Mouse (Mus musculus): Measurements from ENCODE around the gene Negr1. TPM values are rescaled to one million over a fixed set of nuclear protein-coding genes. Genes with fewer than 3 reads are reported as not detected.

Negr1 gene
- total and polyA plus RNA-seq, 3 experiments, result 0.83 to 9.0 (median 7.8) TPM

DNA sequence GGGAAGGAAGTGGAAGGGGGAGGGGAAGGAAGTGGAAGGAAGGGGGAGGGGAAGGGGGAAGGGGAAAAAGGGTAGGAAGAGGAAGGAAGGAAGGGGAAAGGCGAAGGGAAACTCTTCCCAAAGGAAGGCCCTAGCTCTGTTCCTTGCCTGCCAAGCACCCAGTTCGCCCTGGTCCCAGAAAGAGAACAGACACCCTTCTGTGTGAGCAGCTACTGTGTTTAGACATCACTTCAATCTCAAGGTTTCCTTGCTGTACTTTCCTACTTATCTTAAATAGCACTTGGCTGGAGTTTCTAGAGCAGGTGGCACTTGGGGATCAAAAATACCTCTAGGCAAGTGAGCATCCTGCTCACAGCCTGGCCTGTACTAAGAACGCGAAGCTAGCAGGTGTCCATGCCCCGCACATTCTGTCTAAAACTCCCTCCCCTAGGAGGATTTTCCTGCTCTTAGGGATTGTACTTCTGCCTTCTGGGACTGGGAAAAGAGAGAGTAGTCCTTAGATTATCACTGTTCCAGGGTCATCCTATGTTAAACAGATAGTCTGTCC, 128.5 kb downstream of the Negr1 start:
- DNase-seq, result no peak

DNA sequence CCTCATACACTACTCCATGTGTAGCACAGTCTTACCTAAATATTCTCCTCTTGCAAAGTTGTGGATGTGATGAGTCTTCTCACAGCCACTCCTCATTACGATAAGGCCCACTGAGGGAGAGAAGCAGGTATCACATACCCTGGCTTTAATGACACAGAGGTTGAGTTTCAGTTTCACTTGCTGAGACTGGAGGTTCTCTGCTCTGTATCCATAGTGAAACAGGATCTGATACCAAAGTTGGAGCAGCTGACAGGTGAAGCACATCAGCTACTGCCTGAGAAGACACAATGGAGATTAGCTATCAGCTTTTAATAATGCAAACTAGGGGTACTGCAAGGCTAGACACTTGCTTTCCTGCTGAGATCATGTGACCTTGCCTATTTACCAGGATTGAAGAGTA, 137.1 kb downstream of the Negr1 start:
- no peak for DNase-seq

DNA sequence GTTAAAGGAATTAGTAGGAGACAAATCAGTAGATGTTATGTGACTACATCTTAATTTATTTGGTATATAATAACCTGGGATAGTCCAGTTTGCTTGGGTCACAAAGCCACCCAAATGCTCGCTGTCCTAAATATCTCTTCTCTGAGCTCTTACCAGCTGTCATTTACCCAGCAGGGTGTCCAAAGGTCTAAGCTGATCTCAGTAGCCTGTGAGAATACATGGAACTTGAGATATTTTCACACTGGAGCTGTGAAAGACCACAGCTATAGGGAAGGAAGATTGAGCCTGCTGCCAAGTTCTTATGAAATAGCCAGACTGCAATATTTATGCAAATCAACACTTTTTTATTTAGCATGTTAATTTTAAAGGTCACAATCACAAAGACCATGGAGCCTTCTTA, 141.6 kb downstream of the Negr1 start:
- DNase-seq, result no peak

DNA sequence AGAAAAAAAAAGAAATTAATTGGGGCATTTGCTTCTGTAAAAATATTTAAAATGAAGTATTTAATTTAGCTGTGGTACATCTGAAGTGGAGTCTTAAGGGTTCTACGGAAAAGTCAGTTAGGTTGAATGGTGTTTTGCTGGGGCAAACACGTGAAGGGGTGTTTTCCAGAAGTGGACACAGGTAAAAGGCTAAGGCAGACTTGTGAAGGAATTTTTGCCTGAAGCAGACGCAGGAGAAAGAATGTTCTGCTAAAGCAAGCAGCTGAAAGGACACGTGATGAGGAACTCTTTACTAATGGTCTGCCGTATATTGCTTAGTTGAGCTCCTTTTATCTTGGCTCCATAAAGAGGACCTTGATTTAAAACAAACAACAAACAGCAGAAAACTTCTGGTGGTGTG, 148.6 kb downstream of the Negr1 start:
- DNase-seq, result no peak

DNA sequence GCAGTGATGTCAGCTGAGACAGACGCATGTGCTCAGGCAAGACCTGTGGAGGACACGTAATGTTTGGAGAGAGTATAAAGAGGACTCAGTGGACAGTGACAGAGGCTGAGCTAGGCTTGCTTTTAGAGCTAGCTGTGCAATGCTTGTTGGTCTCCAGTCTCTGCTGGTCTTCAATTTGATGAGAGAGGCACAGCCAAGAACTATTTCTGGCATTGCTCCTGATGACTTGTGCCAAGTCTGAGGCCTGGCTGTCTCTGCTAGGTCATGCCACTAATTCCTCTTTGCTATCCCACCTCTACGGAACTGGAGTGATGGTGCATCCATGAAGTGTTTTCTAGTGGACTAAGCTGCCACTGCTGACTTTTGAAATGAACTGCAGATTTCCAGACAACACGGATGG, 149.1 kb downstream of the Negr1 start:
- DNase-seq, result no peak

DNA sequence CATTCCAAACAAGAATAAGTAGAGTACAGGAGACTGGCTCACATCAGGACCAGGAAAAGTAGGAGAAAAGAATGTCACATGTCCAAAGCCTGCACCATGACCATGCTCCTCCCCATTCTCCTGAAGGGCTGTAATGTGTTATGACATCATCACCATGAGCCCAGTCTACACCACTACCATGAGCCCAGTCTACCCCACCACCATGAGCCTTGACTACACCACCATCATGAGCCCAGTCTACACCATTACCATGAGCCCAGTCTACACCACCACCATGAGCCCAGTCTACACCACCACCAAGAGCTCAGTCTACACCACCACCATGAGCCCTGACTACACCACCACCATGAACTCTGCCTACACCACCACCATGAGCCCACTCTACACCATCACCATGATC, 174.7 kb downstream of the Negr1 start:
- no peak for DNase-seq

DNA sequence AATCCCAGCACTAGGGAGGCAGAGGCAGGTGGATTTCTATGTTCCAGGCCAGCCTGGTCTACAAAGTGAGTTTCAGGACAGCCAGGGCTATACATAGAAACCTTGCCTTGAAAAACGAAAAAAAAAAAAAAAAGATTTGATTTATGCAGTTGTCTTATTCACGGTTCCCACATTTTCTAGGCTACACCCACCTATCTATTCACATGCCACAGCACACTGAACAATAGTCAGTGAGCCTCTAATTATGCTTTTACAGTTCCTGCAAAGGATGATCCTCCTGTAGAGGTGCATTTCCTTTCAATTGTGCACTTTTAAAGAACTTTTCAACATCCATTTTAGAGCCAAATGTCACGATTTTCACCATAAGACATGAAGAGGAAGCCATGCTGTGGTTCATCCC, 177.9 kb downstream of the Negr1 start:
- no peak for DNase-seq

DNA sequence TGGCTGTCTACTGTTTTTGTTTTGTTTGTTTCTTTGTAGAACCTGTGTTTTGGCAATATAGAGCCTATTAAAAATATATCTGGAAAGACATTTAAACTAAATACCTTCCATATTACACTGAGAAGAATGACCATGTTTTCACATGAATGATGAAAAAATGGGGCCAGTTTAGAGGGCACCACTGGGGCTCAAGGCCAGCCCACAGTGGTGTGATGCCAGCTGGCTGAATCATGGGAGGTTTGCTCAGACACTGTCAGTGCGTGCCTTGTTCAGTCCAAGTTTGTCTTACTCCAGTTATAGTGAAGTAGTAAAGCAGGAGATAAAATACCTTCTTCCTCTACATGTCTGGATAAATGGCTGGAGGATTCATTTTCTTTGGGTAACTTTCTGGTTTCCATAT, 181.7 kb downstream of the Negr1 start:
- DNase-seq, result peak; percentile 83

DNA sequence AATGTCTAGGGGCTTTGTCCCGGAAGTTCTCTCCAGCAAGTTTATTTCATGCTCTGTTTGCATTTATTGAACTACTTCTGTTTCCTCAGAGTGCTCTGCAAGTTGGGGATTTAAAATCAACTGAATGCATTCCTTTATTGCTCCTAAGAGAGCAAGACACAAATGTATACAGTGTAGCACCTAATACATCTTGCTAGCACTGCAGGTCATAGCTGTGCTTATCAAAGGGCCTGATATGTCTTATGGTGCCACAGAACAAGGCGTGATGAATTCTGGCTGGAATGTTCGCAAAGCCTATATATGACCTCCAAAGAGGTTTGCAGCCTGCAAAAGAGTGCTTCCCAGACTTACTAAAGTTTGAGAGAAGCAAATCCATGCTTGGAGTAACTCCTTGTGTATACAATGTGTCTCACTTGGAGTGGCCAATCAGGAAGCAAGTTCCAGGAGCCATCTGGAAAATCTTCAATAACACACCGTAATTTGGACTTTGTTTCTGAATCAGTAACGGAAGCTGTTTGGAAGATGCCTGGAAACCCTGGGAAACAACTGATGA, 183.7 kb downstream of the Negr1 start:
- no peak for DNase-seq

DNA sequence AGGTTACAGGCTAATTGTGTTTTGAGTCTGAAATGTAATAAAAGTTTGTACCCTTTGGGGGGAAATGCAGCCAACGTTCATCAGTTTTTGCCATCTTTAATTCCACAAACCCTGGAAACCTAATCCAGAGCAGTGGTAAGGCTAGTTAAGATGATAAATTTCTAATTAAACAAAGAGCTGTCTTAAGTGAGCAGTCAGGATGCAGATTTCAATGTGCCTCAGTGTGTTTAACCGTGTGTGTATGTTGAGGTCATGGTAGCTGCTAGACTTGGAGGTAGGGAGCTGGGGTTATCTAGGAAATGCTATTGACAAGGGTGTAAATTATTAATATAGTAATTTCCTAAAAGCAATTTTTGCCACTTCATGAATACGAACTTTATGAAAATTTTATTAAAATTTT, 185.9 kb downstream of the Negr1 start:
- no peak for DNase-seq

DNA sequence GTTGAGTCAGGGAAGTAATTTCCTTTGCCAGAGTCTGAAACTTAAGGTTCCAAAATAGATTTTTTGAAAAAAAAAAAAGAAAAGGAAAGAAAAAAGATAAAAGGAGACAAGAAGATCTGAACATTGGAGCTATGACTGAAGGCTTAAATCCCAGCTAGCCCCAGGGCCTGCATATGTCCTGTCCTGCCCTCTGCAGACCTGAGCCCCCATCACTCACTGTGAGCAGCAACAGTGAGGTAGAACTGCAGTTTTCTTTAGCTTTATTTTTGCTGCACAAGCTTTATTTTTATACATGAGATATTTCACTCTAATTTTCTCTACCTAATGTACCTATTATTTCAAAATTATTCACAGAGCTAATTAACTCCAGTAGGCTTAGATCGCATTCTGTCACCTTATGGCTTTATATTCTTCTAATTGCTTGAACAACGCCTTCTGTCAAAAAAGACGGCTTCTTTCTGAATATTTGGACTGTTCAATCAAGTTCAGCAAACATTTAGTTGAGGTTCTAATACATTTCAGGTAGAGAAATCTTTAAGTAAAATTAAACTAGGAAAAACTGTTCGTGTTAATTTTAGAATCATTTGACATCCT, 192.3 kb downstream of the Negr1 start:
- no peak for DNase-seq

DNA sequence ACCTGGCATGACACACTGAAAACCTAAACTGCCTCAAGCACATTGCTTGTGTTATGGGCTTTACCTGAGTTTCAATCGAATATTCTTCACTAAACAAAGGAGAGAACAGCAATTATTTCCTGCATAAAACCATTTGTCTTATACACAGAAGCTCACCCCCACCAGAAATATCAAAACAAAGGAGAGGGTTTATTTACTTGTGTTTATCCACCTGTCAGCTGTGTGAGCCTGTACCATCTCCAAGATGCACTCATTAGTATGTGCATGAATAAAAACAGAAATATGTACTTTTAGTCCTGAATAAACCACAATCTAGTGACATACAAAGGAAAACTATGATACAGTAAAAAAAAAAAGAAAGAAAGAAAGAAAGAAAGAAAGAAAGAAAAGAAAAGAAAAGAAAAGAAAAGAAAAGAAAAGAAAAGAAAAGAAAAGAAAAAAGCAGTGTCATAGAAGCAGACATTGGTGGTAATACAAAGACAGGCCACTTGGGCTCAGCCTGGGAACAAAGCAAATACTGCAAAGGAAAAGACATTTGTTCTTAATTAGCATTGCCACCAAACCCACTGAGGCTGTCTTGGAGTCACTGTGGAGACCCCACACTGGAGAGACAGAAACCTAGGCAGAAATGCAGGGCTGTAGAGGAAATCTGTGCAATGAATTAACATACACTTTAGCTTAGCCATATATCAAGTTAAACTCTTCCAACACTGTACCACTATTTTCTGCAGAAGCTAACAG, 193.4 kb downstream of the Negr1 start:
- DNase-seq, result no peak

DNA sequence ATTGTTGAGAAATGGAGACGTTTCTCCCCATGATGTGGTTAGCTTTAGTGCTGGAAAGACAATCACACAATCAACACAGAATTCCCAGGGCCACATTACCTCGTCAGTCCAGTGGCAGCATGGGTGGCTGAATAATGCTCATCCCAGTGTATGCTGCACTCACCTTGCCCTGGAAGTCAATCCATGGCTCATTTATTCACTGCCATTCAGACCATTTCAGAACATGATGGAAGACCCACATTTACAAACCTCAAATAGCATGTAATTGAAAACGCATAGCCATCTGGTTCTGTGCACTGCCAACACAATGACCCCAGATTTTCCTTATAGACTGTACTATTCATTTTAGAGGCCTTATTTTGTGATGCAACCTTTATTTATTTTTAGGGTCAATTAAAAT, 203.4 kb downstream of the Negr1 start:
- DNase-seq, result no peak

DNA sequence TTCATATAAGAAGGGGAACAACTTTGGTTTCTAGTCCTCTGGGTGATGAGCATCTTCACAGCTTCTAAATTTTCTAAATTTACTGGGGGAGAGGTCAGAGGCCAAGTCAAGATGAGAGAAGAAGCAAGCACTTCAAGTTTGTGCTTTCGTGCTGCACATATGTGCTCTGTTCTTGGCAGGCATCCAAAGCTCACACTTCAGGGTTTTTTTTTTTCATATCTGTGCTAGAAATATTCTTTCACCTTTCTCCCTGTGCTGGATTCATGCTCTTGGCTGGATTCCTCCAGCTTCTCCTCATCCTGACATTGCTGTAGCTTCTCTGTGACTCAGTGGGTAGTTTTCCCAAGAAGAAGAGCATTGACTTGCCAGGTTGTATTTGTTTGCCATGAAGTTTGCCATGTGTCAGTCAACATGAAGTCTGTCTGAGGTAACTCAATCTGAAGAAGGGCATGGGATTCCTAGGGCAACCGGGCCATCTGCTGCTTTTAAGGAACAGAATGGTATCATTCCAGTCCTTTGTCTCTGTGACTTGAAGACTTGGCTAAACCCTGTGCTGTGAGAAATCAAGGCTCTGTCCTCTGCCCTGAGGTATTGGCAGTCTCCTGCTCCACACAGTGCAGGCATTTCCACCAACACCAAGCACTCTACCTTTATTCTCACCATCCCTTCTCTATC, 204.7 kb downstream of the Negr1 start:
- DNase-seq, result no peak

DNA sequence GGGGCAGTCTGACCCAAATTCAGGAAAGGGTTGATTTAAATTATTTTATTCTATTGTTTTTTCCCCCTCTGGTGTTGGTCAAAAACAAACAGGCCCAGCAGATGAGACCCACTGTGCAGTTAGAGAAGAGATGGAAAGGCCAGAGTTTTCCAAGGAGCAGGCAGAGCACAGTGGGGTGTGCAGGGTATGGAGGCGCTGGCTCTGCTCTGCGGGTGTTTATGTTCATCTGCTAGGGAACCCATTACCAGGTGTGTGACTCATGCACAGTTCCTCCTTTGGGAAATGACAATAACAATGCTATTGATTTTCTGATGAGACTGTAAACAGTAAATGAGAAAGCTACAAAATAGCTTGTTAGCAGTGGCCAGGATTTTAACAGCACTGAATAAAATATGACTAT, 210.0 kb downstream of the Negr1 start:
- no peak for DNase-seq

DNA sequence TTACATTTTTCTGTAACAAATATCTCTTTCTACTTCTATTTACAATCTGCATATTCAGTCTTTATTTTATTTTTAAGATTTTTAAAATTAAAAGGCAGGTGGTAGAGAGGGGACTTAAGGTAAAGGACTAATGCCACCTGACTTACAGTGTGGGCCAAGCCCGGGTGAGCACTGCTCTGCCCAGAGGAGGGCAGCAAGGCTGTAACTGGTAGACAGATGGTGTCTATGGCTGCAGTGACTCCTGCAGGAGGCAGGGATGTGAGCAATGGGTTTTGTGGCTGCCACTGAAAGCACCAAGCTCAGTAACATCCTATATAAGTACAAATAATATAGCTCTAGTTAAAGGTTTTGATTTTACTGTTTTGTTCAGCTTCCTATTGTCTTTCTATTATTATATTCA, 210.5 kb downstream of the Negr1 start:
- DNase-seq, result no peak

DNA sequence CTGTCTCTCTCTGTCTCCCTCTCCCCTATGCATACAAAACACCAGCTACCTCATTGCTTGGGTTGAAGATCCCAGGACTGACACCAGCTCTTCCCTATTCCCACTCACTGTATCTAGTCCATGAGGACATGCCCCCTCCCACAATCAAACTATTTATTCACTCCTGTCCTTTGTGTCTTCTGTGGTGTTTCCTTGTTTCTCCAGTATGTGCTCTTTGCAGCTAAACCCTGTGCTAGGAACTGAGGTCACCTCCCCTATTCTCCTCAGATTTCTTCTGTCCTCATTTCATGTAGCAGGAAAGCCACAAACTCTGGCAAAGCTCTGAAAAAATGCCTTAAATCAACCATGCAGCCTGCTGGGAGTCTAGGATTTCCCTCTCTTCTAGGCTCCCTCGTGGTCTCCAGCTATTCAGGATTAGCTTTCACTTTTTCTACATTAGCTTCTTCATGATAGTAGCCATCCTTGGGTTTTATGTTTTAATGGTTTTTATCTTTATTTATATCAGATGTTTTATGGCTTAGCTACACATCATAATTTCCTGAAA, 222.8 kb downstream of the Negr1 start:
- DNase-seq, result no peak

DNA sequence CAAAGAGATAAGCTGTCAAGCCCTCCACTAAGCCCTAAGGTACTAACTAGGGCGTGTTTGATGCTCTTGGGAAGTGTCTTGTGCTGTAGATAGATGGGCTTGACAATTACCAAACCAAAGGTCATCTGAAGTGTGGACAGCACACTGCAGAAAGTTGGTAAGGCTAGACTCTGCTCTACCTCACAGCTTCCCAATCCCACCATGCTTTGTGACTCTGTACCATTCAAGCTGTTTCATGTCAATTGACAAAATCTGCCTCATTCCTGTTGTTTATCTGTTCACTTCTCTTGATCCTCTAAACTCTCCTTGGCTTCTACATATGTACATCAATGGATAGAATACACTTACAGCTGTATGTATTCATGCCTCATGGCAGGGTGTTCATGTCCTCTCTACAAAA, 224.8 kb downstream of the Negr1 start:
- no peak for DNase-seq

DNA sequence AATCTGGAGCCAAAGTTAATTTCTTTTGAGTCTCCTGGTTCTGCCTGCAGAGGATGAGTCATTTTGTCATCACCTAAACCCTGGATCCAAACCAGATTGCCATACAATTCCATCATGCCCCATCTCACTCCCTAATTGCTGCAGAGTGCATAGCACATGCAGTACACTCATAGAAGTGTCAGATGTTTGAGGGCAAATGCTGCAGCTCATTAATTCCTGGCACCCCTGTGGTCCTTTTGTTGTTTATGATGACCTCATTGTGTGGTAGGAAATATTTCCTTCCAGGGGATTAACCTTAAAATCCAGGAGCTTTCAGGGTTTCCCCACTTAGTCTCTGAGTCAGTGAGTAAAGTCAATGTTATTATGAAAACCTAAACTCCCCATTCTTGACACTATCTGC, 229.6 kb downstream of the Negr1 start:
- DNase-seq, result no peak

DNA sequence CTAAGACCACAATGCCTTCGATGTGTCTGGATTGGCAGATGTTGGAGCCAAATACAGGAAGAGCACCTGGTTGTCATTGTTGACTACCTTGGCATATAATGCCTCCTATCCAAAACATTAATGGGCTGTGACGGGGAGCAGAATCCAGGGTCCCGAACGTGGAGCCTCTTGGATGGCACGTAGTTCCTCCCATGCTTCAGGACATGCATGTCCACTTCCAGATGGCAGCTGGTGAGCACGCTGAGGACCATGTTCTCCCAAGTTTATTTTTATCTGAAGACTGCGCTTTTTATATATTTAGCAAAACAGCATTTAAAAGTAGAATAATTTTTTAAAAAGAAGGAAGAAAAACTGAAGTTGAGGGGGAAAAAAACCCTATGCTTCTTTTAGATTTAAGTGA, 231.1 kb downstream of the Negr1 start:
- no peak for DNase-seq

DNA sequence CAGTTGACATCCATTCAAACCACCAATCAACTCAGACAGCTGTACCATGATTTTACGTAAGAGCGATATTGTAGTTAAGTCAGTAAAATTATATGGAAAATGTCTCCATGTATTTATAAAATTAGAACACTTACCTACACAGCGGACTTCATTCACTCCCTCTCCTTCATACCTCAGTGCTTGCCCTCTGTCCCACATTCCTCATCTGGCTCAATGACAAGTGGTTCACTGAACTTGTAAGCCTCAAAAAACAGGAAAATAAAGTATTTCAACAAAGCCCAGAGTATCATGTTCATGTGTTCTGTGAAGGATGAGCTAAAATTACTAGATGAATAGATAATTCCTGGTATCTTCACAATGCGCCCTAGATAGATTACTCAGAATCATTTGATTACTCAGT, 232.5 kb downstream of the Negr1 start:
- DNase-seq, result no peak

DNA sequence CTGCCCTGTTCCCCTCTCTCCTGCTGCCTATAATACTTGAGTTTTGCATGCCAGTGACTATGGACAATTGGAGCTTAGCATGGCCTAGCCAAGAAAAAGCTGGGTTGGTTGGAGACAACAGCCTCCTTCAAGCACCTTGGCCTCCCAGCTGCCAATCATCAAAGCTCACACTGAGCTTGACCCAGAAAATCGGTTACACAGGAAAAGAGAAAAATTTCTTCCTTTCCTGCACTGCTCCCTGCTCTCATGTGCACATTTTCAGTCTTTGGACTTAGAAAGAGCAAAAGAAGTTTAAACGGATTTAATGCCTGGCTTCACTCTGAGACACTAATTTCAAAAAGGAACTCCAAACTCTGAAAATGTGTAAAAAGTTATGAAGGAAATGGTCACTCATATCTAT, 233.0 kb downstream of the Negr1 start:
- DNase-seq, result no peak

Measured in adrenal gland, adult 2 months (tissue).